Mouse (Mus musculus) frontal cortex, postnatal 36 days (tissue): ENCODE results near the gene Phlpp2.

Experiments used
- DNase-seq, 2 experiments: peaks; one replicate each; pipeline ENCODE4 v3.0.0; 2022; ENCODE audit warnings: low spot score in 2 of 2

The Phlpp2 gene

DNA sequence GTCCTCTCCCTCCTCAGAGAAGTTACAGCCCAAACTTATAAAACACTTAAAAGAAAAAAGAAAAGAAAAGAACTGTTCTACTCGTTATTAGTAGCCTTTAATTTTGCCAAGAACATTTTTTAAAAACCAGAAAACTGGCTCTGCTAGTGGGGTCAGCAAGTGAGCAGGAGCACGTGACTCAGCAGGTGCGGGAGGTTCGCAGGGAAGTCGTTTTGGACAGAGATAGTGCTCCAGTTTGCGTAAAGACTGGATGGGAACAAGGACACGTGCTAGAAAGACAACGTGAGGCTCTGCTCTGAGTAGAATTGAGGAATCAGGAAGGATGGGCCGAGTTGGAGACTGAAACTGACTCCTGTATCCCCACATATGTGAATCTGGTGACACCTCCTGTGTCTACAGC lies 94.6 kb downstream of the Phlpp2 start:
- no peak for DNase-seq

DNA sequence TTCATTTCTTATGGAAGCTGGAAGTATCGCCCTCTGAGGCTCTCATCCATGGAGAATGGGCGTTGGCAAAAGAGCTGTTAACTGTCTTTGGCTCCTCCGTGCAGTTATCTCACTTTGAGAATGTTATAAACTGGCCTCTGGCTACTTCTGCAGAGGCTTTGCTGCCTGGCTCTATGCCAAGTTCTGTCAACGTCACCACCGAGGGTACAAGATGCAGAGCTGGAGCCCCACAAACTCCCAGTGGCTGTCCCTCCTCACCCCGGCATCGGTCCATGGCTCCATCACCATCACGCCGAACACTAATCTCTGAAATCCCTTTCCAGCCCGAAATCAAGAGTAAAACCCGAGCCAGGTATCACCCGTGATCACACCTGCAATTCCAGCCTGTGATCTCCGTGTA lies 95.1 kb downstream of the Phlpp2 start:
- no peak for DNase-seq

DNA sequence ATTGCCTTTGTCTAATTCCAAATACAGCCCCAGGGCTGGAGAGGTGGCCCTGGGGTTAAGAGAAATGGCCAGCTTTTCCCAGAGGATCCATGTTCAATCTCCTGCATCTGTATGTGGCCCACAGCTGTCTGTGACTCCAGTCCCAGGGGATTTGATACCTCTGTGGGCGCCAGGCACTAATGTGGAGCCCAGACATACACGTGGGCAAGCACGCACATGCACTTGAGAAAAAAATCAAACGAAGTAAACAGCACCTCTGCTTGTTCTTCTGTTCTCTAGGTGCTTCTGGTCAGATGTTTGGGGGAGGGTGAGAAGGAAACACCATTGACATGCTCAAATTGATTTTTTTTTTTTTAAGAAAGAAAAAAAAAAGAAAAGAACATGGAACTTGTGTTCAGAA lies 95.8 kb downstream of the Phlpp2 start:
- DNase-seq = no peak

DNA sequence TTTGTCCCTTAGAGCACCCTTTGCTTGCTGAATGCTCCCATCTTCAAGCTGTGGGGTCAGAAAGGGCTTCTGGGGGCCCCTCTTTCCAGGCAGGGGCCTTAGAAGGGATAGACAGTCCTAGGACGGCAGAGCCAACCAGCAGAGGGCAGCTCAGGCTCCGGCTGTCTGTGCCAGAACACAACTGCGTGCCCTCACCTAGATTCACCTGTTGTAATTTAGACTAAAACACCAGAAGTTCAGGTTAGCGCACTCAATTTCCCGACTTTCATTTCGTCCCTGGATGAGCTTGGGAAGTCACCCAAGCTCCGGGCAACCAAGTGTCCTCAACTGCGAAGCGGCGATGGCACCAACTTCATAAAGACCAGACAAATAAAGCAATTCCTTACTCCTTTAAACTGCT lies 100.5 kb downstream of the Phlpp2 start:
- DNase-seq = no peak

DNA sequence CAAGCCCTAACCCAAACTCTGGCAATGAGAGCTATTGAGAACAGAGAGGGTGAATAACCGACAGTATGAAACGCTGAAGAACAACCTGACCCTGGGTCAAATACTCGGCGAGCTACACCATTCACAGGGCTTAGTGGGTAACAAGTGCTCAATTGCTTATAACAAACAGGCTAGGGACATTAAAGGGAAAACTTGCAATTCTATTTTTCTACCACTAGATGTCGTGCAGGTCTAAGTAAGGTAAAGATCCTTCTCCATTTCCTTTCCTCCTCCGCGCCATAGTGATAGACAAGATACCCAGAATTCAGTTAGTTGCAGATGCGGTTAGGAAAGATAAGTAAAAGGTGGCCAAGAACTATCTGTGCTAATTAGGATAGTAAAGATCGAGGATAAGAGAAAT lies 102.0 kb downstream of the Phlpp2 start:
- DNase-seq = peak in 1 of 2 experiments; percentile 42

DNA sequence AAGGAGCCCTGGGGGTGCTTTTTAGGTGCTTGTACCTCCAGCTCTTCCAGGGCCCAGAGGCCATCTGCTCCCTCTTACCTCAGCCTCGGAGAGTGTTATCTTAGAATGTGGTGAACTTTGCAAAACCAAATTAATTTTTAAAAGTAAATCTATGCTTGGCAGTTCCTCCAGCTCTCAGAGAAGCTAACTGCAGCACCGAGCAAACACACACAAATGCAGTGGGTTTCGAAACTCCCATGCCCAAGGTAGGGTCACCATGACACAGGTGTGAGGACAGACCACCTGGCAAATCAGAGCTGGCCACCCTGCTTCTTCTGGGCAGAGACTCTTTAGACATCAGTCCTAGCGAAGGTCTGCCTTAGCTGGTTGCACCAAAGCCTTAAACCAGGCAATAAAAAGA lies 104.6 kb downstream of the Phlpp2 start:
- no peak for DNase-seq

DNA sequence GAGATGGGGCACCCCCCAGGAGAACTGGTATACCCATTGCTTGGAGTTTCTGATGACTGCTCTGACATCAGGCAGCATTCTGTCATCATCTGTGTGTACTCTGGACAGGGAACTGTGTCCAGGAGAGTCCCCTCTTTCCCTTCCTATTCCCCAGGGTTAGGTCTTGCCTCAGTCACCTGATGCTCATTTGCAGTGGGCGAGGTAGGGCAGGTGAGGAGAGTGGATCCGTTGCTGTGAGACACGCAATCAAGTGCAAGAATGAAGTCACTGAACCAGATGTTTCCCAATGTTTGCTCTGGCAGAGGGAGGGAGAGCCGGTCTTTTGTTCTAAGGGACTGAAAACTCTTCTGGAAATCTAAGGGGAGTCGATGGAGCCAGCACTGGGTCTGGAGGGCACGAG lies 111.0 kb downstream of the Phlpp2 start:
- no peak for DNase-seq

DNA sequence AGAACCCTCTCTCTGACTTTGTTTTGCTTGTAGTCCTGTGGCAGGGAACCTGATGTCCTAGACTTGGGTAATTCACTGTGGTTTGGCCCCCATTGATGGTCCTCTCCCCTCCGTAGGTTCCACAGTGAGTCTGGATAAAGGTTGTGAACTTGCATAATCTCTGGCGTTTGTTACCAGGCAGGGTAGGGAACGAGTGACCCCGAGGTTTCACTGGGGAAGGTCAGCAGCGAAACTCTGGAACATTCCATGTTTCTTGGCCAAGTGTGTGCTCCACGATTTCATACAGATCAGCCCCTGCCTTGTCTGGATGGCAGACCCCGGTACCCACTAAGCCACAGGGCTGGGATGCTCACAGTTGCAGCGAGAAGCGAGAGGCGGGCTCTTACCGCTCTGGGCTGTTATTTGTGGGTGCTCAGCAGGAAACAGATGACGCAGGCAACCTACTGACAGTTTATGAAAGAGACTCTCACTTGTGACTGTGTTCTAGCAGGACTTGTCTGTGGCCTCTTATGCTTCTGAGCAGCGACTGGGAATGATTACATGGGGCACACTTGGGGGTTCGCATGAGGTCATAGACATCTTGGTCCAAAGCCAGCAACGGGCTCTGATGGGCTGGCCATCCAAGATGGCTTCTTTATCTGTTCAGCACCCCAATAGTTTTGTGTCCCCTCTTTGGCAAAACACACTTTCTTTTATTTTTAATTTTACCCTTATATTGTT lies 114.2 kb downstream of the Phlpp2 start:
- no peak for DNase-seq

DNA sequence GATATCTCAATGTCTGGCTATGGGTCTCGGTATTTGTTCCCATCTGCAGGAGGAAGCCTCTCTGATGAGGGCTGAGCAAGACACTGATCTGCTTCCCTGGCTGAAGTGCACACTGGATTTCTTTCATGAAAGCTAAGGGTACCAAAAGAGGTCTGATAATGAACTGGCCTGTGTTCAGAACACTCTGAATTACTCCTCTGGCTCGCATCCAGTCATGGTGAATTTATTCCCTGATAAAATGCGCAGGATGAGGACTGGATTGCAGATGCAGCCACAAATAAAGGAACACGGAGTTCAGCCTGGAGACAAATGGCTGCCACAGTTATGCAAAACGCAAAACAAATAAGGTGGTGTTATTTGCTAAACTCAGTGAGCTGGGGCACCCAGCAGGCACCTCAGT lies 115.6 kb downstream of the Phlpp2 start:
- no peak for DNase-seq

DNA sequence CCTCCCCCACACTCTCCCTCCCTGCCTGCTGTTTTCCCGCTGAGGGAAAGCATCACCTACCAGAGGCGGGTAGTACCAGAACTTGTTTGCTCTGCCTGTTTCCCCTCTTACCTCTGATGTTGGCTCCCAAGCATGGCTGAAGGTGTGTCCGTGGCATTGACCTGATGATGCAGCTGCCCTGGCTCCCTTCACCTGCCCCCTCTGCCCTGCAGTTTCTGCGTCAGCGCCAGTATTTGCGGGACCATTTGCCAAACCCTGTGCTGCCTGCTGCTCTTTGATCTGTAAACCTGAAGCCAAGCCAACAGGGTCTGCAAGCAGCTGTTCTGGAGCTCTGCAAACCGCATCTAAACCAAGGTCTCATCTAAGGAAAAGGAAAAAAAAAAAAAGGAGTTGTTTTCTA lies 118.0 kb downstream of the Phlpp2 start:
- DNase-seq = no peak

DNA sequence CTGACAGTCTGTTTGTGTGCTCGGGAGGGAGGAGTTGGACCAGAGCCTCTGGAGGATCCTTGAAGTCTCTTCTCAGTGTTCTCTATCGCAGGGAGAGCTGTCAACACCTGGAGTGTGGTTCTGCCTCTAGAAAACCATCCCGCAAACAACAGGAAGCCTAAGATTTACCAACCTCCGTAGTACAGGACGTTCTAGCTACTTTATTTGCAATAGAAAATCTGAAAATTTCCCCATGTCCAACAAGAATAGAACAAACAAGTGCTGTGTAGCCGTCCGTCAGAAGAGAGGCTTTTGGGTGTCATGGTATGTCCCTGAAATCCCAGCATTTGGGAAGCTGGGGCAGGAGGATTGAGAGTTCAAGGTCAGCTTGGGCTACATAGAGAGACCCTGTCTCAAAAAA lies 119.4 kb downstream of the Phlpp2 start:
- DNase-seq = no peak

DNA sequence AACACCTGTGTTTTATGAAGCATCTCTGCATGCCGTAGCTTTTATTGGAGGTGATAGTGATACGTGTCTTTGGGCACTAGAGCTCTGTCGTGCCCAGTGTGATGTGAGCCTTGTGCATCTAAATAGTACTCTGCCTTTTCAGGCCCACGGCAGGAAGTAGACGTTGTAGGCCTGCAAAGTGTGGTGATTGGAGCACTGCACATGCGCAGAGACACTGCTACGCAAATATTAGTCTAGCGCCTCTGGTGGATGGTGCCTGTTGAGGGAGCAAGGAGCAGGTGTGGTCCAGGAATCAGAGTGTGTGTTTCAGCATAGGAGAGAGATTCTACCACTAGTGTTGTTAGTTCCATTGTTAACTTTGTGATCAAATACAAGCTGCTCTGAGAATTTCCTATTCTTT lies 120.8 kb downstream of the Phlpp2 start:
- DNase-seq = no peak

DNA sequence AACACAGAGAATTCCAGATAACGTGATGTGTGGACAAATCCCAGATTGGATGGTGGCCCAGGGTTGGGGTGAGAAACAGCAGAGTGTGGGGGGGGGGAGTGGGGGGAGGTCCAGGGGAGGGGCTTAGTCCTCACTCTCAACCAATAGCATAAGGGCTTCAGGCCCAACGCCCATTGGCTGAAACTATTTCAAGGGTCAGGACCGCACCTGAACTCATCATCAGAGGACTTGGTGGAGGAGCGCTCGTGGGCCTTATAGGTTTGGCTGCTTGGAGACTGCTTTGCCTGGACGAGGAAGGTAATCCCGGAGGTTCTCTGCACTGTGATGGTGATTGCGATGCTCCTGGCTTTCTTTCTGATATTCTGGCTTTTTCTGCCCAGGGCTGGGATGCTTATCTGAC lies 121.9 kb downstream of the Phlpp2 start, which contains the start of gene Tat:
Gene Tat, plus strand, starts transcription at position 214 of the 400 bp plus-strand sequence.
- DNase-seq = no peak

DNA sequence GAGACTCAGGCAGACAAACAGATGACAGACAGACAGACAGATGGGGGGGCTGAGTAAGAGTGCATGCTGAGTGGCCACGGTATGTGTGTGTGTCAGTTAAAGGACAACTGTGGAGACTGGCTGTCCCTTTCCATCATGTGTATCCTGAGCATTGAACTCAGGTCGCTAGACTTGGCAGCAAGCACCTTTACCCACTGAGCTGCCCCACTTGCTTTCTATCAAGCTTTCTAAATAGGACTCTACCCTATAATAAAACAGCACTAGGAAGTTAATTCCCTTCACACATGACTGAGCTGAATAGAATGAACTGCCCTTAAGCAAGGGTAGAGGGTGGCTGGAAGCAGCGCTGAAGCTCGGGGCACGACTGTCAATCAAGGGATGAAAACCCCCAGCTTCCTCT lies 123.8 kb downstream of the Phlpp2 start:
- DNase-seq = no peak

DNA sequence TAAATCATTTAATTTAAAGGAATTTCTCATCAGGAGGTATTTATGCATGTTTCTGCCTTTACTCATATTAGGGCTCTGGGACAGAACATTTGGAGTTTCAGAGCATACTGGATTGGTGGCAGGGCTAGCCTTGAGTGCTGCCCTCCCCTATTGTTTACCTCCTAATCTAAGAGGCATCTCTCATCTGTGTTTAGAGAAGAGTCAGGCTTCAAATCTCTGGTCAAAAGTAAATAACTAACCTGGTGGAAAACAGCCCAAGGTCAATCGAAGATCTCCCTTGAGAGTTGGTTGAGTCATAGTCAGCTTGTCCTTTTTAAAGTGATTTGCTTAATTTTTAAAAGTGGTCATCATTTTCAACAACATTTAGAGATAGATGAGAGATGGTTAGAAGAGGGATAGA lies 124.6 kb downstream of the Phlpp2 start:
- DNase-seq = no peak
